Mouse (Mus musculus) bone marrow, adult 2 months (tissue): ENCODE data around the gene Chst8.

Experiments
- CTCF ChIP-seq: fragments of 200-500 bp; IDR thresholded peaks from 2 replicates; pipeline ENCODE4 v1.5.1; 2011; ENCODE audit warnings: low read length, control low read depth; ENCODE audit not compliant: control insufficient read depth, insufficient read depth
- POLR2A ChIP-seq: fragments of 200-500 bp; IDR thresholded peaks from 2 replicates; pipeline ENCODE4 v1.6.1; 2011; ENCODE audit warnings: low read depth, mild to moderate bottlenecking, control low read depth, low read length, borderline replicate concordance; ENCODE audit not compliant: control insufficient read depth

DNA sequence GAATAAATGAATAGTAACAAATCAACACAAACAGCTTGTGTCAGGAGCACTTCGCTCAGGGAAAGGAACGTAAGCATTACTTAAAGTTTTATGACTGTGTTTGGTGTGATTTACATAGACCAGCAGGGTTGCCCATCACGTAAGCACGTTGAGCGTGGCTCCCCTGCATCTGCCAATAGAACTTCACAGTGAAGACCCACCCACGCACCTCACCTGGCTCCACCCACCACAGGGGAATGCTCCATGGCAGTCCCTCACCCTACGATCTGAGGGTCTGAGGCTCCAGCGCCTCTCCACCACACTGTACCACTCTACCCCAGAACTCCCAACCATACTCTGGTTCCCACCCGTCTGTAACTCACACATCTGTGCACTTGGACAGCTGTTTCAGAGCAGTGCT is 67.1 kb downstream of the Chst8 start:
- TF ChIP-seq POLR2A (no peak), CTCF (no peak)
